Mouse (Mus musculus): ENCODE results near the gene 4933425L06Rik. TPM values are rescaled to one million over a fixed set of nuclear protein-coding genes. Genes with fewer than 3 reads are reported as not detected.

Gene 4933425L06Rik
- polyA plus RNA-seq, 1 experiment from 2014 or later: not detected

- Histone ChIP-seq H3K4me1 (no peaks in the 10 kb centered on the region), H3K36me3 (no peaks in the 10 kb centered on the region), H3K27ac (no peak overlapping the region), H3K4me2 (replicated peaks) (no peak overlapping the region), H3K27me3 (no peaks in the 10 kb centered on the region), H3K9me3 (replicated peaks) (no peaks in the 10 kb centered on the region), H3K4me3 (no peak overlapping the region), H3K9ac (no peak overlapping the region)
- WGBS: 70% methylated on average over 6 of the region's 7 CpGs
- no peak for ATAC-seq (ENCODE audit: low FRiP score)
These were observed 14.8 kb upstream of the 4933425L06Rik start for GRCm38 (mm10) chr13:105066890-105067845.

- Histone ChIP-seq H3K27ac (no peak overlapping the region), H3K4me1 (no peaks in the 10 kb centered on the region), H3K9ac (no peak overlapping the region), H3K27me3 (no peaks in the 10 kb centered on the region), H3K36me3 (no peaks in the 10 kb centered on the region), H3K4me2 (replicated peaks) (no peak overlapping the region), H3K9me3 (replicated peaks) (no peaks in the 10 kb centered on the region), H3K4me3 (no peak overlapping the region)
- no peak for ATAC-seq (ENCODE audit: low FRiP score)
- WGBS: 90% methylated on average over 3 of the region's 3 CpGs
These were observed 7.4 kb downstream of the 4933425L06Rik start for GRCm38 (mm10) chr13:105089276-105089675.

- H3K4me1 ChIP-seq: no peaks in the 10 kb centered on the region
- no peaks in the 10 kb centered on the region for H3K27me3 ChIP-seq
- no peak for ATAC-seq (ENCODE audit: low FRiP score)
- no peak overlapping the region for H3K9ac ChIP-seq
- H3K4me2 ChIP-seq (replicated peaks): no peak overlapping the region
- H3K9me3 ChIP-seq (replicated peaks): no peaks in the 10 kb centered on the region
- H3K27ac ChIP-seq: no peak overlapping the region
- no peaks in the 10 kb centered on the region for H3K36me3 ChIP-seq
- WGBS: 64% methylated on average over 2 of the region's 2 CpGs
- H3K4me3 ChIP-seq: no peak overlapping the region
These were observed 14.4 kb downstream of the 4933425L06Rik start for GRCm38 (mm10) chr13:105096316-105096715.

- no peaks in the 10 kb centered on the region for H3K4me1 ChIP-seq
- 68% methylated on average over 4 of the region's 4 CpGs for WGBS
- no peak overlapping the region for H3K27ac ChIP-seq
- H3K36me3 ChIP-seq: no peaks in the 10 kb centered on the region
- no peak overlapping the region for H3K9ac ChIP-seq
- H3K4me3 ChIP-seq: no peak overlapping the region
- H3K9me3 ChIP-seq (replicated peaks): no peaks in the 10 kb centered on the region
- H3K4me2 ChIP-seq (replicated peaks): no peak overlapping the region
- no peaks in the 10 kb centered on the region for H3K27me3 ChIP-seq
- ATAC-seq (ENCODE audit: low FRiP score): no peak
These were observed 18.8 kb downstream of the 4933425L06Rik start for GRCm38 (mm10) chr13:105100705-105101104.

GRCm38 (mm10) chr13:105104385-105104784 lies 22.5 kb downstream of the 4933425L06Rik start:
- Histone ChIP-seq H3K9ac (no peak overlapping the region), H3K27ac (no peak overlapping the region), H3K36me3 (no peaks in the 10 kb centered on the region), H3K4me3 (no peak overlapping the region), H3K9me3 (replicated peaks) (no peaks in the 10 kb centered on the region), H3K4me2 (replicated peaks) (no peak overlapping the region), H3K27me3 (no peaks in the 10 kb centered on the region), H3K4me1 (no peaks in the 10 kb centered on the region)
- no peak for ATAC-seq (ENCODE audit: low FRiP score)
- WGBS: 90% methylated on average over 2 of the region's 2 CpGs

GRCm38 (mm10) chr13:105111599-105111998 lies 29.7 kb downstream of the 4933425L06Rik start:
- no peak for ATAC-seq (ENCODE audit: low FRiP score)
- WGBS: 91% methylated on average over 6 of the region's 6 CpGs
- H3K9ac ChIP-seq: no peak overlapping the region
- no peak overlapping the region for H3K27ac ChIP-seq
- no peaks in the 10 kb centered on the region for H3K9me3 ChIP-seq (replicated peaks)
- H3K27me3 ChIP-seq: no peaks in the 10 kb centered on the region
- no peaks in the 10 kb centered on the region for H3K4me1 ChIP-seq
- no peak overlapping the region for H3K4me2 ChIP-seq (replicated peaks)
- no peak overlapping the region for H3K4me3 ChIP-seq
- H3K36me3 ChIP-seq: no peaks in the 10 kb centered on the region

GRCm38 (mm10) chr13:105121617-105122016 lies 39.7 kb downstream of the 4933425L06Rik start:
- no peaks in the 10 kb centered on the region for H3K9me3 ChIP-seq (replicated peaks)
- no peak overlapping the region for H3K4me3 ChIP-seq
- no peaks in the 10 kb centered on the region for H3K27me3 ChIP-seq
- no peak for ATAC-seq (ENCODE audit: low FRiP score)
- no peak overlapping the region for H3K27ac ChIP-seq
- H3K4me2 ChIP-seq (replicated peaks): no peak overlapping the region
- no peaks in the 10 kb centered on the region for H3K36me3 ChIP-seq
- no peaks in the 10 kb centered on the region for H3K4me1 ChIP-seq
- H3K9ac ChIP-seq: no peak overlapping the region

GRCm38 (mm10) chr13:105122092-105122491 lies 40.2 kb downstream of the 4933425L06Rik start:
- Histone ChIP-seq H3K4me1 (no peaks in the 10 kb centered on the region), H3K4me3 (no peak overlapping the region), H3K36me3 (no peaks in the 10 kb centered on the region), H3K27ac (no peak overlapping the region), H3K9me3 (replicated peaks) (no peaks in the 10 kb centered on the region), H3K4me2 (replicated peaks) (no peak overlapping the region), H3K27me3 (no peaks in the 10 kb centered on the region), H3K9ac (no peak overlapping the region)
- 95% methylated on average over 3 of the region's 3 CpGs for WGBS
- ATAC-seq (ENCODE audit: low FRiP score): no peak

- H3K4me1 ChIP-seq: no peaks in the 10 kb centered on the region
- H3K4me2 ChIP-seq (replicated peaks): no peak overlapping the region
- no peak overlapping the region for H3K27ac ChIP-seq
- no peak for ATAC-seq (ENCODE audit: low FRiP score)
- WGBS: 86% methylated on average over 6 of the region's 6 CpGs
- H3K4me3 ChIP-seq: no peak overlapping the region
- H3K36me3 ChIP-seq: no peaks in the 10 kb centered on the region
- no peaks in the 10 kb centered on the region for H3K9me3 ChIP-seq (replicated peaks)
- no peaks in the 10 kb centered on the region for H3K27me3 ChIP-seq
- H3K9ac ChIP-seq: no peak overlapping the region
These were observed 48.2 kb downstream of the 4933425L06Rik start for GRCm38 (mm10) chr13:105130080-105130479.

- Histone ChIP-seq H3K27me3 (no peaks in the 10 kb centered on the region), H3K9me3 (replicated peaks) (no peaks in the 10 kb centered on the region), H3K4me2 (replicated peaks) (no peak overlapping the region), H3K4me1 (no peaks in the 10 kb centered on the region), H3K36me3 (no peaks in the 10 kb centered on the region), H3K9ac (no peak overlapping the region), H3K4me3 (no peak overlapping the region), H3K27ac (no peak overlapping the region)
- ATAC-seq (ENCODE audit: low FRiP score): no peak
- WGBS: 86% methylated on average over 6 of the region's 6 CpGs
These were observed 50.4 kb downstream of the 4933425L06Rik start for GRCm38 (mm10) chr13:105132370-105132769.

- Histone ChIP-seq H3K4me3 (no peak overlapping the region), H3K4me2 (replicated peaks) (no peak overlapping the region), H3K4me1 (no peaks in the 10 kb centered on the region), H3K27ac (no peak overlapping the region), H3K9me3 (replicated peaks) (no peaks in the 10 kb centered on the region), H3K9ac (no peak overlapping the region), H3K27me3 (no peaks in the 10 kb centered on the region), H3K36me3 (no peaks in the 10 kb centered on the region)
- WGBS: 93% methylated on average over 2 of the region's 2 CpGs
- ATAC-seq (ENCODE audit: low FRiP score): no peak
These were observed 50.9 kb downstream of the 4933425L06Rik start for GRCm38 (mm10) chr13:105132776-105133175.

- ATAC-seq (ENCODE audit: low FRiP score): no peak
- Histone ChIP-seq H3K9me3 (replicated peaks) (no peaks in the 10 kb centered on the region), H3K27me3 (no peaks in the 10 kb centered on the region), H3K4me3 (no peak overlapping the region), H3K27ac (no peak overlapping the region), H3K36me3 (no peaks in the 10 kb centered on the region), H3K4me2 (replicated peaks) (no peak overlapping the region), H3K4me1 (no peaks in the 10 kb centered on the region), H3K9ac (no peak overlapping the region)
- WGBS: 76% methylated on average over 5 of the region's 5 CpGs
These were observed 52.5 kb downstream of the 4933425L06Rik start for GRCm38 (mm10) chr13:105134397-105134796.

GRCm38 (mm10) chr13:105139881-105140280 lies 58.0 kb downstream of the 4933425L06Rik start:
- Histone ChIP-seq H3K27ac (no peak overlapping the region), H3K27me3 (no peaks in the 10 kb centered on the region), H3K9me3 (replicated peaks) (no peaks in the 10 kb centered on the region), H3K36me3 (no peaks in the 10 kb centered on the region), H3K4me1 (no peaks in the 10 kb centered on the region), H3K9ac (no peak overlapping the region), H3K4me2 (replicated peaks) (no peak overlapping the region), H3K4me3 (no peak overlapping the region)
- no peak for ATAC-seq (ENCODE audit: low FRiP score)
- WGBS: 78% methylated on average over 4 of the region's 4 CpGs
